Mouse (Mus musculus) megakaryocyte, embryonic 14.5 days (primary cell): Measurements from ENCODE around the gene Fbll1.

Experiments used
- FLI1 ChIP-seq: IDR thresholded peaks from 2 replicates; pipeline ENCODE4 v1.6.1; 2012; ENCODE audit warnings: low read length, inconsistent platforms, mixed read lengths
- GATA1 ChIP-seq: IDR thresholded peaks from 3 replicates; pipeline ENCODE4 v1.6.1; 2012; ENCODE audit warnings: mixed read lengths, low read length, inconsistent platforms, borderline replicate concordance

DNA sequence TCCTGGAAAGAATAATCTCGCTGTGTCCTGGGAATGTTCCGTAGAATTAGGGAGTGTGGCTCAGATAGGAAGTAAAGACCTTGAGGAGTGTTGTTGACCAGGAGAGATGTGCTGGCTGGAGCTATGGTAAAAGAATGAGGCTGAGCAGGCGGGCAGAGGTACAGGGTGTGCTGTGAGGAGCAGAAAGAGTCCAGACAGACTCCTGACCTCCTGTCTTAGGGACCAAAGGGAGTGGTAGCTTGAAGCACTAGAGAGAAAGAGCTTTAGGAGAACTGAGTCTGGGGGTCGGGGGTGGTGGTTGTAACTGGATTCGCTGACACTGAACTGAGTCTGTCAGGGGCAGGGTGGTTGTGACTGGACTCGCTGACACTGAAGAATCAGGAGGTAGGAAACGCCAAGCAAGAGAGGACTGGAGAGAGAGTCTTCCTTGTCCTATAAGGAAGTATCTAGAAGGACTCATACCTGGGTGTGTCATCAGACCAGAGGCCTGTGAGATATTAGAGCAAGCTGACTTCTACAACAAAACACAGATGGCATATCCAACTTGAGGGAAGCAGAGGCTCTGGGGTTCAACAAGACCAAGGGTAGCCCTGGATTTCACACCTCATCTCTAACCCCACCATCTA is 38.6 kb downstream of the Fbll1 start:
- TF ChIP-seq GATA1, result no peak
- TF ChIP-seq FLI1, result no peak
